Mouse (Mus musculus) MN1 (cell line): ENCODE results near the gene Vps4b.
A peak's percentile ranks its signal among the peaks of the same experiment; 100 is the strongest.

Experiments used
- DNase-seq: peaks from one replicate; pipeline ENCODE4 v3.0.0-alpha.2; 2016; ENCODE audit warnings: low spot score

The Vps4b gene

DNA sequence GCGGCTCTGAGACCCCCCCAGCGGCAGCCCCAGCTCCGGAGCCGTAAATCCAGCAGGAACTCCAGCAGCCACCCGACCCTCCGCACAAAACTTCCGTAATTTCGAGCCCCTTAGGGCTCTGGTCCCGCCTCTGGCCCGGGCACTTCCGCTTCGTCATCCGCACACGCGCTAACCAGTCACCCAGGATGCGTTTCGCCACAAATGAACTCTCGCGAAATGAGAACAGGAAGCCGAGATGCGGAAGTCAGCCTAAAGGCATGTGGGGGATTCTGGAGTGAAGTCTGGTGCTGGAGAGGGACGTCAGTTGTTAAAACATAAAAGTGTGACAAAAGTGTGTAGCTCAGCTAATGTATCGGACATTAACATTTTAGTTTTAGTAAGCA, at the start of gene Vps4b:
Vps4b (minus strand) TSS at position 187 of the 383 bp plus-strand sequence.
- peak; percentile 96 for DNase-seq

- DNase-seq = no peak
Measured at GRCm38 (mm10) chr1:106828784-106829183, 32.3 kb upstream of the Vps4b start.

GRCm38 (mm10) chr1:106822297-106822696, 25.8 kb upstream of the Vps4b start:
- peak; percentile 50 for DNase-seq

DNA sequence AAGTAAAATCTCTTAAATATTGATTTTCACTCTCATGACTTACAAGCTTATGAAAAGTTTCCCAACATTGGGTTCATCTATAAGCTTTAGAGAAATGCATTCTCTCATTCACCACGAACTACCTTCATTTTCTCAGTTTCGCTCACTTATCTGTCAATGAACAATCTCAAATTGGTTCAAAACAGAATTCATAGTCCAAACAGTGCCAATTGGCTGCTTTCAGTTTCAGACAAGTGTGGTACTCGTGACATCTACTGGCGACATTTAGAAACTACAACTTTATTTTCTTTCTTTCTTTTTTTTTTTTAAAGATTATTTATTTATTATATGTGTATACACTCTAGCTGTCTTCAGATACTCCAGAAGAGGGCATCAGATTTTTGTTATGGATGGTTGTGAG, 21.8 kb upstream of the Vps4b start:
- DNase-seq = peak; percentile 62

DNA sequence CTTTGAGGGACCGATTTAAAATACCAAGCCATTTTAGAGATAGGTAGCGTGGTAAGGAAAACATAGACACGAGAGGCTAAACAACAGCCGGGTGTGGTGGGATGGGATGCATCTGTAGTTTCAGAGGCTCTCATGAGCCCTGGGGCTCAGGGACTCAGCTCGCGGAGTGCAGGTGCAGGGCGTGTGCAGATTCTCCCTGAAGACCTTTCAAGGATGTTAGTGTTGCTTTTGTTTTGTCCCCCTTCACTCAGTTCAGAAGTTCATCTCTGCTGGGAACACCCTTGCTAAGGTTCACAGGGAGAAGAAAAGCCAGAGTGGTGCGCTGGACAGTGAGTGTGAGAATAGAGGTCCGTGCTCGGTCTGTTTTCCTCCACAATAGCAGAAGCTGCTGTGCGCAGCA, 20.2 kb upstream of the Vps4b start:
- no peak for DNase-seq

- no peak for DNase-seq
Measured at GRCm38 (mm10) chr1:106815265-106815664, 18.7 kb upstream of the Vps4b start.

GRCm38 (mm10) chr1:106814864-106815263, 18.3 kb upstream of the Vps4b start:
- DNase-seq = no peak

GRCm38 (mm10) chr1:106799931-106800330, 3.4 kb upstream of the Vps4b start:
- no peak for DNase-seq

DNA sequence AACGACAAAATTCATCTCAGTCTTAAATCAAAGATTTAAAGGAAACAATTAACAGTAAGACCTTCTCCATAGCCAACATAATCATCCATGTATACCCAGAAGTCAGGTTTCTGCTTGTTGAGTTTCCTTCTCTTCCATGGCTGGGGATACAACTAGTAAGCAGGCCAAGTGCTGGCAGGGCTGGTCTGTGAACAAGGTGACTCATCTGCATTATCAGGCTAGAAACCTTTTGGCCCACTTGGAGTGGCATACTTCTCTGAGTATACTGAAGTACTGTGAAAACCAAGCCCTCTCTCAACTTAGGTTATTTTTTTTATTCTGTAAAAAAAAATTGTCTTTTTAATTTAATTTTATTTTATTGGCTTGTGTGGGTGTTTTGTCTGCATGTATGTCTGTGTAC, 2.9 kb upstream of the Vps4b start:
- peak; percentile 22 for DNase-seq

DNA sequence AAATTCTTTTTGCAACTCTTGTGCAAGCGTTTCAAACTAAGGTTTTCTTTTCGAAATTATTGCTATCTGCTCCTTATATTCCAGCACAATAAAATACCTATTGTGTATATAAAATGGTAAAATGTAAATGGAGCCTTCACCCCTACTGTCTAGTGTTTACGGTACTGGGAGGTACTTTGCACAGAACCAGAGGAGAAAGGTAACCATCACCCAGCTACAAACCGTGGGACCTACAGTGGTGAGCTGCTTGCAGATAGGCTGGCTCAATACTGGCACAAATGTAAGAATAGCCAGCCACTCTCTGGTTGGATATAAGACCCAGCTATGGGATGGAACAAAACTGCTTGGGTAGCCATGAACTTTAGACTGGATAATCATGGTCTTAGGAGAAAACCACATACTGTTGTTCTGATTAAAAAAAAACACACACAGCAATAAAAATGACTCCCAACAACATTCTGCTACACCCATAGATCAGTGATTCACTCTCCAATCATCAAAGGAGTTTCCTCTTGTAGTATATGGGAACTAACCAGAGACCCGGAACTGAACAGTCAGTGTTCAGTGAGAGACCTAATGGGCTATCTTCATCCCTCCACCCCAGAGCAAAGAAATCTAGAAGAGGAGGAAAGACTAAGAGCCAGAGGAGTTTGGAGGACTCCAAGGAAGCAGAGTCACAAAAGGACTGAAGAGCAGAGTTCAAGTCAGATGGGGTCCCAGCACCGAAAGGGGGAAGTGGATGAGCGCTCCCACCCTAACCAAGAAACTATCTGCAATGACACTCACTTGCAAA, 655 bp upstream of the Vps4b start:
- no peak for DNase-seq

DNA sequence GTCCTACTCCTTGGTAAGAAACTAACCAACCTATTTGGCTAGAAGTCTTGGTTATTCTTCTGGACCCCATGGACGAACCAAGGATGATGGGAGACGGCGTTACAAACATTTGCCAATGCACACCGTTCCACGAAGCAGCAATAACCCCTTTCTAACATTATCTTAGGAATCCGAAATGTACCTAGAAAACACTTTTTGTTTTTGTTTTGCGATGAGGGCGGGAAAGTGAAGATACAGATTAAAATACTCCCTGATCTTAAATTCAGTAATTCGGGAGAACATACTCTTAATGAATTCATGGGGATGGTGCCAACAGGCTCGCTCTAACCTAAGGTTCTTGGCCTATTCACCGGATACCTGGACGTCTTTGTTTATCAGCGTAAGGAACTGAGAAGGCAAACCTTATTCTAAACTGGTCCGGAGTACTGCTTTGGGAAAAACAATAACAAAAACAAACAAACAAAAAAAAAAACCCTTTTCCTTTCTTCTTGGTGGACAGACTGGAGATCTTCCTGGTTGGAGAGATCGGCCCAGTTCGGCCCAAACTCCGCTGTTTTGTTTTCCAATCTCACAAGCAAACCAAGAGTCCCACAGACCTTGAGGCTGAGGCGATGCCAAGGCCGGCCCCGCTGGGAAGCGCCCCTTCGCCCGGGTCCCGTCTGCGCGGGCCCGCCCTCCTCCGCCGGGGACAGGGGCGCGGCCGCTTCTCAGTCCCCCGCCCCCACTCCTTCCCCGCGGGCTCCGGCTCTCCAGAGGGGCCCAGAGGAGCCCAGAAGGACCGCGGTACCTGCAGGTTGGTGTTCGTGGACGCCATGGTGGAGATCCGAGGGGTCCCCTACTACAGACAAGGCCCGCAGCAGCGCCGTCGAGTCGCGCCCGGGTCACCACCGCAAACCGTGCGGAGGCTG, 640 bp downstream of the Vps4b start:
- DNase-seq = peak; percentile 68

DNA sequence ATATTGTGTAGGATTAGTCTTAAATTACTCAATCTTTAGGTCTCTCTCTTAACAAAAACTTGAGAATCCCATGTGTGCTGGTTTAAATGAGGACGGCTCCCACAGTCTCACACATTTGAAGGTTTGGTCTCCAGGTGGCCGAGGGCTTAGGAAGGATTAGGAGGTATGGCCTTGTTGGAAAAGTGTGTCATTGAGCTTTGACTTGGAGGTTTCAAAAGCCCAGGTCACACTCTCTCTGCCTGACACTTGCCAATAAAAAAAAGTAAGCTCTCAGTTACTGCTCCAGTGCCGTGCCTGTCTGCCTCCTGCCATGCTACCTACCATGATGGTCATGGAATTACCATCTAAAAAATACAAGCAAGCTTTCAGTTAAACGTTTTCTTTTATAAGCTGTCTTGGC, 21.6 kb downstream of the Vps4b start:
- no peak for DNase-seq

DNA sequence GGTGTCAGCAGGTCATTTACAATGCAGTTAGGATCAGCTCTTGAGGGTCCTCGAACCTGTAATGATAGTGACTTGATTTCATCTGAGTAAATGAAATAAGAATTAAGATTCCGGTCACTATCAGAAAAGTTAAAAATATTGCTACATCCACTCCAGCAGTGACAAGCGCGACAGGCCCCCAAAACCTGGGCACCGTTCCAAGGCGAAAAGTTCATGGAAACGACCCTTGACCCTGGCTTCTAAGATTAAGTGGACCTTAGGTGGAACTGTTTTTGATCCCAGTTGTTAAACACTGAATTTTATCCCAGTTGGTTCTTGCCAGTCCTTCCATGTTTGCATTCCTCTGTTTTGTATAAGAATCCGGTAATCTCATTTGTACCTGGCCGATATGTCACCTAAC, 22.4 kb downstream of the Vps4b start:
- DNase-seq = no peak

GRCm38 (mm10) chr1:106768773-106769172, 27.8 kb downstream of the Vps4b start:
- no peak for DNase-seq

GRCm38 (mm10) chr1:106765771-106766170, 30.8 kb downstream of the Vps4b start:
- no peak for DNase-seq

GRCm38 (mm10) chr1:106764846-106765245, 31.7 kb downstream of the Vps4b start:
- no peak for DNase-seq

GRCm38 (mm10) chr1:106764281-106764680, 32.2 kb downstream of the Vps4b start:
- no peak for DNase-seq

DNA sequence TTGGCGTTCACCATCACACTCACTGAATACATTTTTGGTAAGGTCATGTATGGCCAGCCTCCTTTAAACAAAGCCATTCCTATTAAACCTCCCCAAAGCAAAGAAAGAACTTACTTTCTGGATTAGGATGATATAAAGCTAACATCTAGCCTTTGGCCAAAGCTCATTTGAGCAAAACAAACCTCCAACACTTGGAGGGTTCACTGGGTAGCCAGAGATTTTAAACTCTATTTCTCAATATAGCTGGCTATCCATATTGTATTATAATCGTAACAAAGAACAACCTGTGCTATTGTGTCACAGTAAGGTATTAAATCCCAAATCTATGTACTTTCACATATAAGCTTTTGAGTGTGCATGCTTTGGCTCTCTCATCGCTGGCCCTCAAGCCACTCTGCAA, 35.8 kb downstream of the Vps4b start:
- DNase-seq = no peak

DNA sequence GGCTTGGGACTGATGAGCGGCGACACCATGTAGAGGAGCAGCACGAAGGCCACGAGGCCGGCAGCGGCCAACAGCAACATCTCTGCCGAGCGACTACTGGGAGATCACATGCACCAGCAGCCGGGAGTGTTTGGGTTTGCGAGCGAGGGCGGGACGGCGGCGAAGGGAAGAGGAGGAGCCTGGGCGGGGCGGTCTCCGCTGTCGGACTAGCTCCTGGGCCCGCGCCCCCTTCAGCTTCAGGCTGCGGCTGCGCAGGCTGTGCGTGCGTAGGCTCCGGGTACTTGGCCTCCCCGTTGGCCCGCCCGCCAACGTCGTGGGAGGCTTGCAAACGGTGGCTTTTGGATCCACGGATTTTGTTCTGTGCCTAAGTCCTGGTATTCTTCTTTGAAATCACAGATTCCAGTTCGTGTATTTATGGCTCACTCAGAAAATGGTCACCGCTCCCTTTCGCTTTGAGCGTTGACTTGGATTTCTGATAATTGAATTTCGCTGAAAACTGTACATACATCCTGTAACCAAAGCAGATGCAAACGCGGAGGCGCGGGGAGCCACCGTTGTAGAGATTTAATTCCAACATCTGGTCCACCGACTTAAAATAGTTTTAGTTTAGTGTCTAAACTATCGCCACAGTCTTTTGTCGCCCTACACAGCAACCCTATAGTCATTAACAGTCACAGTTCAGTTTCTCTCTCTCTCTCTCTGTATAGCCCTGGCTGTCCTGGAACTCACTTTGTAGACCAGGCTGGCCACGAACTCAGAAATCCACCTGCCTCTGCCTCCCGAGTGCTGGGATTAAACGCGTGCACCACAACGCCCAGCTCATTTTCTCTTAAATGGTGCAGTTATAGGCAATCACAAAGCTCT, 36.7 kb downstream of the Vps4b start, which contains the start of gene Kdsr:
Kdsr (minus strand) TSS at position 156 of the 864 bp plus-strand sequence.
- peak; percentile 98 for DNase-seq

DNA sequence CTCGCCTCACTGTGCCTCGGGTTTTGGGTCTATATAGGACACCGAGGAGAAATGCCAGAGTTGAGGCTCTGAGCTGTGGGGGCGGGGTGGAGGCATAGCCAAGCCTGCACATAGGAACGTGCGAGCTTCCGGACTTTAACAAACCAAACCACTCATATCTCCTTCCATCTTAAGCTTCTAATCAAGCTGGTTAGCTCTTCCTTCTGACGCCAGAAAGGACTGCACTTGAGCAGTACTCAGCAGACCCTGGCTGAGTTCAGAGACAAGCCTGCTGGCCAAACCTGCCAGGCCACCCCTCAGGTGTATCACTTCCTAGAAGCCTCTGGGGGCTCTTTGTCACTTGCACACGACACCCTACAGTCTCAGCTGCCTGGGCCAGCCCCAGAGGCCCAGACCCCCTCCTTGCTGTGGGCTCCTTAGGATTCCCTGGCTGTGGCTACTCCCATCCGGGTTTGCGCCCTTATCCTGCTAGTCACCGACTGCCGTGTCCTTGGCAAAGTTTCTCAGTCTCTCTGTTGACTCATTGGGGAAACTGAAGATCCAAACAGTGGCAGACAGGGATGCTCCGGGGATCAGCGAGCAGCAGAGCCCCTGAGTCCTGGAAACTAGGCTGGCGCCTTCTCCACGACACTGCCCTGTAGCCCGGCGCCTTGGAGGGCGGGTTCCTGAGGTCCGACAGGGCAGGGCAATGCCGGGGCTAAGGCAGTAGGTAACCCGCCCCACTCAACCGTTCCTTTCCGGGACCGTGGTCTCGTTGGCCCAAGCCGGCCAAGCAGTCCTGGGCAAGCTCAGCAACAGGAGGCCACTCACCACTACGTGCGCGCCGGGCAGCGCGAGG, 37.6 kb downstream of the Vps4b start:
- peak; percentile 45 for DNase-seq

GRCm38 (mm10) chr1:106756633-106757032, 39.9 kb downstream of the Vps4b start:
- no peak for DNase-seq
